Mouse (Mus musculus): Measurements from ENCODE around the gene Katnal1.

Gene Katnal1

DNA sequence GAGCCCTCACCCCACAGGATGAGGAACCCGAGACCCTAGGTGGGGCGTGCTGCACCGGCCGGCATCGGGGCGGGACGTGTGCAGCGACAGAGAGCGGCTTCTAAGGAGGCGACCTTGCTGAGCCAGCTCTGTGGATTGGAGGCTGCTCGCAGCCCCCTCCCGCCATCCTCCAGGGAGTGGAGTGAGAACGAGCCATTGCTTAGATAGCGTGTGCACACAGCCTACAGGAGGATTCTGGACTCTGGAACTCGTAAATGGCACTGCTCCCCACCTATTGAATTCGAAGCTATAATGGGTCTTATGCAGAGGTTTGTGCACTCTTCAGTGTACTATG is at the start of gene Katnal1:
Katnal1 (minus strand) TSS at position 205 of the 334 bp plus-strand sequence.
- no peak for DNase-seq

- no peak for DNase-seq
These were observed 49.5 kb upstream of the Katnal1 start for GRCm38 (mm10) chr5:148978458-148979165.

GRCm38 (mm10) chr5:148977698-148978457 is 48.8 kb upstream of the Katnal1 start:
- no peak for DNase-seq

GRCm38 (mm10) chr5:148976876-148977275 is 47.8 kb upstream of the Katnal1 start:
- no peak for DNase-seq

DNA sequence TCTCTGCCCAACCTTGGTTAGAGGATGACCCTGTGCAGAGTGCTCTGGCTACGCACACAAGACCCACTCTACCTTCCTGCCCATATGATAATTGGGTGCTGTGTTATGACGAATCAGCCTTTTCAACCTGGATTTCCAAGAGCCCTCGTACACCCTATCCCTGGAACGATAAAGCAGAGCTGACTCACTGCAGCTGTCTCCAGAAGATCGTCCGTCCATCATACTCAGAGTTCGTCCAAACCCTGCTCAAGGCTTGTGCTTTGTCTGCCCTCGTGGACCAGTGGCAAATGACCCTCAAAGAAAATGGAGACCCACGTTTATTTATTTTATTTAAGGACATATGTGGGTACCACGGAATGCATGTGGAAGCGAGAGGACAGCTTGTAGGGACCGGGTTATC is 45.9 kb upstream of the Katnal1 start:
- DNase-seq = no peak

DNA sequence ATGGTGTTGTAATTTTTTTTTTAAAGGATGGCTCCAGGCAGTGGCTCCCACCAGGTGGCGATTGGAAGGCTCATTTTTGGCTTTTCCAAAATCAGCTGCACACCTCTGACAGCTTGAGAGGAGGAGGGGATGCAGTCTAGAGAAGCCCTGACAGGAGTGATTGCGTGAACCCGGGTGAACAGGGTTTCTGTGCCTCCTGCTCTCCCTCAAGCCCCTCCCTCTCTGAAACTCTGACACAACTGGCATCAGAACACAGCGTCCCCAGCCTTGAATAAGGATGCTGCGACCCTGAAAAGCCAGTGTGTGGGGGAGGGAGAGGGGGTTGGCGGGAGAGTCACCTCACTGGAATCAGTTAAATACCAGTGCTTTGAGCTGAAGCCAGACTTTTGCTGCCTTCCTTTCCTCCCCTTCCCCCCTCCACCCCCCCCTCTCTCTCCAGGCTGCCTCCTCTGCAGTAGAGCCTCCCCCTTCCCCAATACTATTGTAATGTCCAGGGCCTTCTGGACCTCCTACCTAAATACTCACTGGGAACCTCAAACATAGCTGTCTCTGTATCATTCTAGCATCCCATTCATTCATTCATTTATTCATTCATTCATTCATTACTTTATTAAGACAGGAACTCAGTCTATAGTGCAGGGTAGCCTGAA is 44.0 kb upstream of the Katnal1 start:
- DNase-seq = no peak

GRCm38 (mm10) chr5:148972167-148972566 is 43.0 kb upstream of the Katnal1 start:
- DNase-seq = no peak

DNA sequence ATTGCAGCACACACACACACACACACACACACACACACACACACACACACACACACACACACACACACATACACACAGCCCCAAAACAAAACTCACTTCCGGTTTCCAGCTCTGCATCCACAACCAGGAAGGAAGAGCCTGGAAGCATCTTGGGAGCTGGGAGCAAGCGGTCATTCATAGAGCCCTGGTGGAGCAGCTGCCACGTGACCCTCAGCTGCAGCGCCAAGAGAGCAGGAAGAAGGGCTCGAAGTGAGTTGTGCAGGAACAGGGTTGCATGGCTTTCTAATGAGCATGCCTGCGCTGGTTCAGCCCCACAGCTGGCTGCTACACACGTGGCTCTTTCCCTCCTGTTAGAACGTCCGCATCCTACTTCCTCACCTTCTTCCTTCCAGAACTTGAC is 40.5 kb upstream of the Katnal1 start:
- no peak for DNase-seq

- no peak for DNase-seq
These were observed 39.9 kb upstream of the Katnal1 start for GRCm38 (mm10) chr5:148968958-148969576.

DNA sequence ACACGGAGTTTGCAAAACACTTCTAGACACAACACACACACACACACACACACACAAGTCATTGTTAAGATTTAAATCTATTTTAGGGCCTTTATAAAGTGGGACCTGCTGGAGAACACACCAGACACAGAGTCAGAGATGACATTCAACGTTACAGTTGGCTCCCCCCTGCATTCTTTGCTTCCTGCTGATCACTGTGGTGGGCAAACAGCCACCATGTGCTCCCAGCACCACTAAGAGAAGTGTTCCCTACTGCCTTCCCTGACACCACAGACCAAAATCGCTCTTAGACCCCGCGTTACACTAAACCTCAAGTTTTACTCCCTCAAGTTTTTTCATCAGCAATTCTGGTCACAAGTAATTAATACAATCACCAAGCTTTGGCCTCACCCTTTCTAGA is 39.1 kb upstream of the Katnal1 start:
- DNase-seq = no peak

DNA sequence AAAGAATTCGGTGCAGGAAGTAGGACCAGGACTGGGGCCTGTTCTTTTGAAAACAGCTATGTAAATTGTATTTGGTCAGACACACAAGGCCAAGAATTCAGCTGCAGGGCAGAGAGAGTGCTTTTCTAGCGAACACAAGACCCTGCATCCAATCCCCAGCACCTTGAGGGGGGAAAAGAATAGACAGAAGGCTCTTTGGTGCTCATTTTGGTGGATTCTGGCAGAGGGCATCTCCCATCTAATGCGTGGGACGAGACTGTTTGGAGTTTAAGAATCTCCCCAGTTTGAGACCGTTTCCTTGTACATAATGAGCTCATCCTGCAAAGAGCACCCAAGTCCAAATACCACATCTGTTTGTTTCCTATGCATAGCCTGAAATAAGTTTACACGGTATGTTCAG is 37.3 kb upstream of the Katnal1 start:
- no peak for DNase-seq

GRCm38 (mm10) chr5:148965691-148966333 is 36.7 kb upstream of the Katnal1 start:
- peak; percentile 40 to 58 for DNase-seq

GRCm38 (mm10) chr5:148965089-148965591 is 36.0 kb upstream of the Katnal1 start:
- no peak for DNase-seq

DNA sequence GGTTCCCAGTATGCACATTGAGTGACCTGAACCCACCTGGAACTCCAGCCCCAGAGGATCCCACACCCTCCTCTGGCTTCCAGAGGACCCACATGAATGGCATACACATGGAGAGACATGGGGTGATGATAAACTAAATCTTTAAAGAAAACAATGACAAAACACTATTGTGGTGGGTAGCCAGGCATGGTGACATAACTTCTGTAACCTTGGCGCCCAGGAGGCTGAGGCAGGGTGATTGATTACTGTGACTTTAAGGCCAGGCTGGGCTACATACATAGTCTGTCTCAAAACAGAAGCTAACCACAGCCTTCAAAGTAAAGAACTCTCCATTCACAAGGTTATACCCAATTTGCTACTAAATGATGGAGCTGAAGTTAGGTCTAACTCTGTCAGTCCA is 35.1 kb upstream of the Katnal1 start:
- no peak for DNase-seq

- DNase-seq = no peak
These were observed 31.1 kb upstream of the Katnal1 start for GRCm38 (mm10) chr5:148960211-148960610.

DNA sequence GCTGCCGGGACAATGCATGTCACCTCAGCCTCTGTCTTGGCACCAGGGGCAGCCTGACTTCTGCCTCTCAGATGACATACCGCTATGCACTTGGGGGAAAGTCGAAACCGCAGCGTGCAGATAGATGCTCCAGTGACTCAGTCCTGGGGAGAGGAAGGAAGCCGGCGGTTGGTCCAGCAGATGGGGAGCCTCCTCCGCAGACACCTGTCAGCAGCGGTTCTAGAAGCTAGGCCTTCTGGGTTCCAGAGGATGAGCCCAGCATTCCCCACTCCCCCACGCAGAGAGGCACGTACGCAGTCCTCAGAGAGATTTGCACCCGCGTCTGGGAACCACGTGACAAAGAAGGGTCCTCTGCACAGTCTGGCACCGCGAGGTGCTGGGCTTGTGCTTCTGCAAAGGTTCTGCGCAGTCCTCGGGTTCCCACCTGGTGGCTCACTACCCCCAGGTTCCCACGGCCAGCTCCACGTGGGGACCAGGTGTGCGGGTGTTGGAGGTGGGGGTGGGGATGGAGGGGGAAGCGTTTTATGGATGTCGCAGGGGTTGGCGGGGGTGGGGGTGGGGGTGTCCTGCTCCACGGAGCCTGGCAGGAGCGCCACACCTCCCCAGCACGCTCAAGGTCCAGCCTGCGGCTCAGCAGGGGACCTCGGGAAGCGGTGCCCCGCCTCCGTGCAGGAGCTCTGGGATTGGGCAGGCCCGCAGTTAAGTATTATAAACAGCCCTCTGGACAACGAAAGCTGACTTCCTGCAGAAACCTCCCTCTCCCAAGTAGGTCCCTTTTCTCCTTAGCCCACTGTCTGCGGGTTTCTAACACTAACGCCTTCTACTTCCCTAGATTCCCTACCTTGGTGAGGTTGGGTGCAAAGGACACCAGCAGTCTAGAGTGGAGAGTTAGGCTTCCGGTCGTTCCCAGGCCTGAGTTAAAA is 30.2 kb upstream of the Katnal1 start:
- DNase-seq = peak; percentile 67 to 72

GRCm38 (mm10) chr5:148958355-148958754 is 29.2 kb upstream of the Katnal1 start:
- DNase-seq = no peak

DNA sequence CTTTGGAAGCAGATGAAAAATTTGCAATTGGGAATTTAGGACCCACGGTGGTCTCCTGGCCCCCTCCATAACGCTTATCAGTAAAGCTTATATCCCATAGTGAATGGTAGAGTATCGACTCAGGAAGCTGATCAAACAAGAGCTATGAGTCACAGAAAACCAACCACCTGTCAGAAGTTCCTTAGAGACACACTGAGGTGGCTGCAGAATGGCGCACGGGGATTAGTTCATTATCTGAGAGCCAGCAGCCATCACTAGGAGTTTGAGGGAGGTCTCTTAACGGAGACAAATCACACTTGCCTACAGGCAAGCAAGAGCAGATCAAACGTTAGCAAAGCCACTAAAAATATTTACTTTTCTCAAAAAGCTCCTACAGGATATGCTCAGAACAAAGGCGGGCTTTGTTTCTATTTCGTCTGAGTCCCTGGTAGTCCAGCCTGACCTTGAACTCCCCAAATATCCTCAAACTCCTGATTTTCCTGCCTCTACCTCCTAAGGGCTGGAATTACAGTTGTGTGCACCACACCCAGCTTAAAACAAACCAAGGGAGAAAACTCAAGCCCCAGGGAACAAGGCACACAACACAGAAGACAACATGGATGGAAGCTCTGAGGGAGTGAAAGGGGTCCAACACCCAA is 27.9 kb upstream of the Katnal1 start:
- no peak for DNase-seq

DNA sequence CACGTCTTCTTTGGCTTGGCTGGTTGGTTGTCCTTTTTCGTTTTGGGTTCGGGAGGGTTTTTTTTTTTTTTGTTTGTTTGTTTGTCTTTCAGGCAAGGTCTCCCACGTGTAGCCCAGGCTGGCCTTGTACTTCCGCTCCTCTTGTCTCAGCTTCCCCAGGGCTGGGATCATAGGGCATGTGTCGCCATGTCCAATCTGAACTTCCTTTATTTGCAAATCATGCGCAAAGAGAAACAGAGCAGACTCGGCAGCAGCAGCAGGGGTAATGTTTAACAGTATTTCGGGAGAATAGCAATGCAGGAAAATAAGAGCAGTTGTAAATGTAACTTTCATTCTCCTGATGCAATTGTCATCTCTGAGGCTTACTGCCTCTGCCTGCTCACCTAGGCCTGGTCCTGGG is 27.0 kb upstream of the Katnal1 start:
- DNase-seq = no peak

- DNase-seq = no peak
These were observed 26.5 kb upstream of the Katnal1 start for GRCm38 (mm10) chr5:148955575-148955974.

Measured in lung, adult 18-20 months (tissue).